Mouse (Mus musculus): Measurements from ENCODE around the gene Emilin3. TPM values are rescaled to one million over a fixed set of nuclear protein-coding genes. Genes with fewer than 3 reads are reported as not detected.

Emilin3 gene
- 2.0 and 3.4 TPM in 2 replicates for polyA plus RNA-seq (2015; fragmentation: Nextera tagmentation; extraction: Ambion mirVana)

GRCm38 (mm10) chr2:160912231-160912671, at the start of gene Emilin3:
TSS of gene Emilin3 (minus strand) at chr2:160912328.

GRCm38 (mm10) chr2:160880453-160881195, 31.5 kb downstream of the Emilin3 start, which contains the start of gene Lpin3:
TSS of gene Lpin3 (plus strand) at chr2:160880670.

GRCm38 (mm10) chr2:160872890-160873382, 39.2 kb downstream of the Emilin3 start, which contains the start of gene Zhx3:
TSS of gene Zhx3 (minus strand) at chr2:160872998.

Other genes starting within 250 kb of the Emilin3 start
- gene Plcg1, start 181.0 kb downstream of the Emilin3 start, polyA plus RNA-seq (2015; fragmentation: Nextera tagmentation; extraction: Ambion mirVana), result 14.5 and 15.4 TPM in 2 replicates
- 3.4 and 5.2 TPM in 2 replicates for gene Zhx3, start 39.3 kb downstream of the Emilin3 start, polyA plus RNA-seq (2015; fragmentation: Nextera tagmentation; extraction: Ambion mirVana)
- 13.0 and 13.8 TPM in 2 replicates for gene Lpin3, start 31.7 kb downstream of the Emilin3 start, polyA plus RNA-seq (2015; fragmentation: Nextera tagmentation; extraction: Ambion mirVana)
- gene Chd6, start 196.7 kb upstream of the Emilin3 start, polyA plus RNA-seq (2015; fragmentation: Nextera tagmentation; extraction: Ambion mirVana), result 14.8 and 15.3 TPM in 2 replicates

Data from urinary bladder, postnatal 0 days (tissue).